Mouse (Mus musculus): ENCODE data around the gene Pnp.
A peak's percentile ranks its signal among the peaks of the same experiment; 100 is the strongest.
"Not testable (repeated sequence)": the region's sequence is repeated elsewhere in the genome, so short reads cannot be mapped to it uniquely, and the experiment has no call there.

Gene Pnp

GRCm38 (mm10) chr14:50973700-50974099, 42.8 kb downstream of the Pnp start:
- DNase-seq (ENCODE audit: low read depth, low spot score): no peak

- no peak for DNase-seq (ENCODE audit: low read depth, low spot score)
These were observed 44.1 kb downstream of the Pnp start for GRCm38 (mm10) chr14:50975001-50975400.

GRCm38 (mm10) chr14:50976674-50977073, 45.8 kb downstream of the Pnp start:
- DNase-seq (ENCODE audit: low read depth, low spot score): no peak

GRCm38 (mm10) chr14:50978451-50978850, 47.6 kb downstream of the Pnp start:
- DNase-seq (ENCODE audit: low read depth, low spot score): not testable (repeated sequence)

GRCm38 (mm10) chr14:50979631-50980030, 48.7 kb downstream of the Pnp start:
- DNase-seq (ENCODE audit: low read depth, low spot score): no peak

- DNase-seq (ENCODE audit: low read depth, low spot score): no peak
These were observed 50.3 kb downstream of the Pnp start for GRCm38 (mm10) chr14:50981207-50981606.

- DNase-seq (ENCODE audit: low read depth, low spot score): no peak
These were observed 51.0 kb downstream of the Pnp start for GRCm38 (mm10) chr14:50981837-50982236.

- no peak for DNase-seq (ENCODE audit: low read depth, low spot score)
These were observed 56.8 kb downstream of the Pnp start for GRCm38 (mm10) chr14:50987668-50988067.

GRCm38 (mm10) chr14:50991037-50991436, 60.2 kb downstream of the Pnp start:
- DNase-seq (ENCODE audit: low read depth, low spot score): no peak

GRCm38 (mm10) chr14:50997088-50997487, 66.2 kb downstream of the Pnp start:
- DNase-seq (ENCODE audit: low read depth, low spot score): no peak

GRCm38 (mm10) chr14:50997999-50998666, 67.3 kb downstream of the Pnp start:
- peak; percentile 6 for DNase-seq (ENCODE audit: low read depth, low spot score)

- peak; percentile 37 for DNase-seq (ENCODE audit: low read depth, low spot score)
These were observed 76.4 kb downstream of the Pnp start, which contains the start of gene Rnase10 for GRCm38 (mm10) chr14:51007152-51007801. Gene Rnase10, plus strand, starts transcription at chr14:51007751.

- no peak for DNase-seq (ENCODE audit: low read depth, low spot score)
These were observed 77.2 kb downstream of the Pnp start for GRCm38 (mm10) chr14:51007914-51008713.

- no peak for DNase-seq (ENCODE audit: low read depth, low spot score)
These were observed 77.9 kb downstream of the Pnp start for GRCm38 (mm10) chr14:51008781-51009180.

GRCm38 (mm10) chr14:51009572-51009971, 78.7 kb downstream of the Pnp start:
- no peak for DNase-seq (ENCODE audit: low read depth, low spot score)

- DNase-seq (ENCODE audit: low read depth, low spot score): not testable (repeated sequence)
These were observed 83.8 kb downstream of the Pnp start for GRCm38 (mm10) chr14:51014724-51015123.

All from mesoderm, embryonic 11.5 days (tissue).